Mouse (Mus musculus): ENCODE results near the gene Eif2s1. TPM values are rescaled to one million over a fixed set of nuclear protein-coding genes. Genes with fewer than 3 reads are reported as not detected.

The Eif2s1 gene
- 4.3 and 4.5 TPM in 2 replicates for polyA plus RNA-seq (2012; rRNA removed)

GRCm38 (mm10) chr12:78861496-78862253 is at the start of gene Eif2s1, which contains the start of gene Atp6v1d:
Gene Eif2s1, plus strand, starts transcription at chr12:78861819.
Gene Atp6v1d, minus strand, starts transcription at chr12:78861638.

GRCm38 (mm10) chr12:78906707-78907162 is 45.1 kb downstream of the Eif2s1 start, which contains the start of gene Plek2:
Gene Plek2, minus strand, starts transcription at chr12:78906964.

Other genes with a start within 250 kb of the Eif2s1 start
- not detected in 2 replicates for gene Fam71d, start 170.3 kb upstream of the Eif2s1 start, polyA plus RNA-seq (2012; rRNA removed)
- 1.1 and 1.6 TPM in 2 replicates for gene Mpp5, start 112.9 kb upstream of the Eif2s1 start, polyA plus RNA-seq (2012; rRNA removed)
- gene Atp6v1d, start 181 bp upstream of the Eif2s1 start, polyA plus RNA-seq (2012; rRNA removed), result 3.5 and 4.7 TPM in 2 replicates
- gene Plek2, start 45.1 kb downstream of the Eif2s1 start, polyA plus RNA-seq (2012; rRNA removed), result 11.3 and 13.2 TPM in 2 replicates
- 4.0 and 5.5 TPM in 2 replicates for gene Tmem229b, start 145.8 kb downstream of the Eif2s1 start, polyA plus RNA-seq (2012; rRNA removed)
- gene Plekhh1, start 167.3 kb downstream of the Eif2s1 start, polyA plus RNA-seq (2012; rRNA removed), result 40.7 and 44.0 TPM in 2 replicates
- 14.6 and 18.7 TPM in 2 replicates for gene Pigh, start 227.8 kb downstream of the Eif2s1 start, polyA plus RNA-seq (2012; rRNA removed)

Data from colon, adult 2 months (tissue).